Mouse (Mus musculus) cerebellum, postnatal 25 days (tissue): ENCODE measurements around the gene Nucks1.
"Not testable (repeated sequence)": the region's sequence is repeated elsewhere in the genome, so short reads cannot be mapped to it uniquely, and the experiment has no call there.

ENCODE experiments used
- DNase-seq, 2 experiments: peaks; one replicate each; pipeline ENCODE4 v3.0.0; 2021; ENCODE audit warnings: mixed read lengths in 2 of 2

Nucks1 gene

DNA sequence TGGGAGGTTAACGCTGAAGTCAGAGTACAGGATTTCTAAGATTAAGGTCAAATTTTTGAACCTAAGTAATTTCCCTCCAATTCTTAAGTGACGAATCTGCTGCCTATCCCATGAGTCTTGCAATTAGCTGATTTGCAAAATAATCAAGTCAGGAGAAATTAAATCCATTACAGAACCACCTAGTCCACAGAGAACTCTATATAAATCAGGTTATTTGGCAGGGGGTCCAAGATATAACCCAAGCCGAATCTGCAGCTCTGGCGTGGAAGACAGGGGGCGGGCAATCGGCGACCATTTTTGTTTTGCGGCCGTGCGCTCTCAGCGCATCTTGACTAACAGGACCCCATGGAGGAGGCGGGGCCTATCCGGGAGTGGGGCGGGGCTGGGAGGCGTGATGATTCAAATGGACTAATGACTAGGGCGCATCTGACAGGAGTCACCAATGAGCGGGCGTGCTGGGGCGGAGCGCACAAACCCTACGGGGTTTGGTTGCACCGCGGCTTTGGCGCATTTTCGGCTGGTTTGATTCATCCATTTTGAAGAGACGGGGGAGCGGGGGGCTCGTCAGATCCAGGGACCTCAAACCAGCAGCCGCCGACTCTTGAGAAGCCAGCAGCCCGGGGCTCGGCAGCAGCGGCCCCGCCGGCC is at the start of gene Nucks1:
TSS of gene Nucks1 (plus strand) at position 534 of the 648 bp plus-strand sequence.
- peak; percentile 99 to 100 for DNase-seq

DNA sequence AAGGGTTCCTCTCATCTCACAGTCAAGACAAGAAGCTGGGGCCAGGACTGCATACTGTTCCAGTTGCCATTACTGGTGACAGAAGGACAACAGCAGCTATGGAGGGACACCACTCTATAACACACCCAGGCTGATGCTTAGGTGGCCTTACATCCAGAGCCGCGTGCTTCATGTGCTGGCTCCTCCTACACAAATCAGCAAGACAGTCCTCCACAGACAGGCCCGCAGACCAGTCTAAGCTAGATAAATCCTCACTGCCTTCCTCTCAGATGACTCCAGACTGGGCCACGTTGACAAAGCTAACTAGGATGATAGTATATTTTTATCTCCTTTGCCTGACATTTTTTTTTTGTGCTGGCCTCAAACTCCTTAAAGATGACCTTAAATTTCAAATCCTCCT is 48.5 kb upstream of the Nucks1 start:
- no peak for DNase-seq

DNA sequence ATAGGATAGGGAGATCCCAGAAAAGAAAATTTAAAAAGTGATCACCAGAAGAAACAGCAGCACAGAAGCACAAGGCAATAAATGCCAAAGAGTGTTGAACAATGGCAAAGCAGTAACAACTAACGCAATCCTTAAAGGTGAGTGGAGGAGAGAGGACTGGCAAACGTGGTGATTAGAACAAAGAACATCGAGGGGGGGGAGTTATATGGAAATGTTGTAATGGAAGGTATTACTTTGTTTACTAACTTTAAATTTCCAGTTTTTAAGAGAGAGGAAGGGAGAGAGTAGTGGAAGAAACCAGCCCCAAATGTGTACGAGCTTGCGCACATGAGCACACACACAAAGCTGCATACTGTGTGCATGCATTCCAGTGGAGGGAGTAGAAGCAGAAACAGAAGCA is 44.7 kb upstream of the Nucks1 start:
- no peak for DNase-seq

DNA sequence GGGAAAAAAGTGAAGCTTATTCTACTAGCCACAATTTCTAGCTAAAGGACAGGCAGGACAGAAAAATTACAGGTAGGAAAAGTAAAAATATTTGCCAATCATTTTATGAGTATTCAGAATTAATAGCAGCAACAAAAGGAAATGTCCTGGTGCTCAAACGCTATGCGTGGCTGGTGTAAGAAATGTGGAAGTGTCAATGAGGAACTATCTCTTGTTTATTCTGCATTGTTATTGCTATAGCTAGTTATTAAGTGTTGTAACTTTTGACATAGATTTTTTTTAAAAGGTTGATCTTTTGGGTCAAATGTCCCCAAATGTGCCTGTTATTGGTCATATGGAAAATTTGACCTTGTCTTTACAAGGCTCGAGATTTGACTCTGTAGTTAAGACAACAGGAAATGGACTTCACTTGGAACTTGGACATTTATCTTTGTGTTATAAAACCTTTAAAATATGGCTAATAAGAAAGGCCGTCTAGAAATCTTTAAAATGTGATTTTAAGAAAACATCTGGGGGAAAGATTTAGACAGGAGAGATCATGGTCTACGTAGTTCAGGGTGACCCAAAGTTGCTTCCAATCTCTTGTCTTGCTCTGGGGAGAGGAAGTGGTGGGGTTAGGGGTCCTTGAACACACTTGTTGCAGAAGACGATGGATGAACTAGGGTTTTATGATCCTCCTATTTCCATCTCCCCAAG is 43.9 kb upstream of the Nucks1 start:
- DNase-seq = no peak

DNA sequence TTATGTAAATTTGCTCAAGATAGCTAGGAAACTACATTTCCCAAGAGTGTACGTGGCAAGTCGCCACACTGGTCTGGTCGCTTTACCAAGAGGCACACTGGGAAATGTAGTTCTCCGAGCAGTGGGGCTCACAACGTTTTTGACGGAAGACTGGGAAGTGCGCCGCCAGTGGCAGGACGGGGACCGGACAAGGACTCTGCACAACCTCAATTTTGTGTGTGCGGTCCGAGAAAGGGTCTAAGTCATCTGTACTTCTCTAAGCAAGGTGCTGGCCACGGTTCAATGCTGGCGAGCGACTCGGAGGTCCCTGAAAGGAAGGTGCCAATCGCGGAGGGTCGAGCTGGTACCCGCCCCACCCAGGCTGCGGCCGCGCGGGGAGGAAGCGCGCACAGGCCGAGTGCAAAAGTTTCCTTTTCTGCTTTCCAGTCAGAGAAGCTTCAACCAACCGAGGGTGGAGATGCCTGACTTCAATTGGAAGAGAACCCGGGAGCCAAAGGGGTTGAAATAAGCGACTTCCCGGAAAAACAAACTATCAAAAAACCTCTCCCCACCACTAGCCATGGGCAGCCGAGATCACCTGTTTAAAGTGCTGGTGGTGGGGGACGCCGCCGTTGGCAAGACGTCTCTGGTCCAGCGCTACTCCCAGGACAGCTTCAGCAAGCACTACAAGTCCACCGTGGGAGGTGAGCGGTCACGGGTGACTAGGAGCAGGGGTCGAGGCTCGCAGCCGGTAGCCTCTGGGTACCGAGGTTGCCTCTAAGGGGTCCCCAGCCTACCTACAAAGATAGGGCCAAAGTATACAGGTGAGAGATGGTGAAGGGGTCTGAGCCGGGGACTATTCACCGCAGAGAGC is 43.0 kb upstream of the Nucks1 start, which contains the start of gene Rab29:
TSS of gene Rab29 (plus strand) at position 132 of the 853 bp plus-strand sequence.
- peak; percentile 84 to 91 for DNase-seq

DNA sequence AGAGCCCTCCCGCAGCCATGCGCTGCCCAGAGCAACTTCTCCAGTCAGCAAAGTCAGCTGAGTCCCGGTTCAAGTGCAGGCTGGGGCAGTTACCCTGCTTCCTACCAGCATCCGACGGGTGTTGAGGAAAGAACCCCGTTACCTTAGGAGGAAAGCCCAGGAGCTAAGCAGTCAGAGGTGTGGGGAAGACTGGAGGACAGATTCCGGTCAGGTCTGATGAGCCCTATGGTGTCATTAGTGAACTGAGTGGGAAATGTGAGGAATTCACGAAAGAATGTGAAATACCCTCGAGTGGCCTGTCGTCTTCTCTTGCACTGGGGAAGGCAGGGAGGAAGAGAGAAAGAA is 42.4 kb upstream of the Nucks1 start:
- peak in 1 of 2 experiments; percentile 8 for DNase-seq

DNA sequence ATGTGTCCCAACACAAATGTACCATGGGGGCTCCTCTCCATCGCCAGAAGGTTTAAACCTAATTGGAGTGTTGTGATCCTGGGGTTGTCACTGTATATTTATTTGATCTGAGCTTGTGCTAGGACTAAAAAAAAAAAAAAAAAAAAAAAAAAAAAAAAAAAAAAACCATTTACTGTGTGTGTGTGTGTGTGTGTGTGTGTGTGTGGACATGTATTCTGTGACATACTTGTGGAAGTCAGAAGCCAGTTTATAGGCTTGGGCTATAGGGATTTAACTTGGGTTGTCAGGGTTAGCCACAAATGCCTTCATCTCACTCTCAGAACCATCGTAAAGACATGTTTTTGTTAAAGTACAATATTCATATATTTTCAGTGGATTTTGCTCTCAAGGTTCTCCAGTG is 40.8 kb upstream of the Nucks1 start:
- DNase-seq = no peak

DNA sequence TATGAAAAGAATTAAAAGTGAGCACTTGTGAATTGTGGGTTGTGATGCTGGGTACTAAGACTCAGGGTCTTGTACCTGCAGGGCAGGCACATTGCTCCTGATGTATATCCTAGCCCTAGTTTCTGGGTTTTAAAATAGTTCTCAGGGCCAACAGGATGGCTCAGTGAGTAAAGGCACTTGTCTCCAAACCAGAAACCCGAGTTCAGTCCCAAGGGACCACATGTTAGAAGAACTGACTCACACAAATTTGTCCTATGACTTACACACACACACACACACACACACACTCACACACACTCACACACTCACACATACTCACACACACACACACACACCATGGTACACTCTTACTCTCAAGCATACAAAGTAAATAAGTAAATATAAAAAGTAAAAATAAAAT is 37.5 kb upstream of the Nucks1 start:
- DNase-seq = no peak

DNA sequence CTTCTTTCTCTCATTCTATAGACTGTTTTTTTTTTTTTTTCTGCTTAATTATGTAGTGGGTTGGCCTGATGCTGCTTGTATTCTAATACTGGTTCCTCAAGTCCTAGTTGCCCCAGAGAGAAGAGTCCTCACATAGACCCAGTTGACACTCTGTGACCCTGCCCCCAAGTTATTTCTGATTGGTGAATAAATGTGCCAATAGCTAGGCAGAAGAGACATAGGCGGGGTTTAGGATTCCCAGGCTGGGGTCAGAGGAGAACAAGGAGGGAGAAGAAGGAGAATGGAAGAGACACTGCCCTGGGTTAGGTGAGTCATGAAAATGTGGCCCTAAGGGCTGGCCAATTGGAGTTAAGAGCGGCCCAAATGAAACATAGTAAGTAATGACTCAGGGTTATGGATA is 30.5 kb upstream of the Nucks1 start:
- DNase-seq = no peak

DNA sequence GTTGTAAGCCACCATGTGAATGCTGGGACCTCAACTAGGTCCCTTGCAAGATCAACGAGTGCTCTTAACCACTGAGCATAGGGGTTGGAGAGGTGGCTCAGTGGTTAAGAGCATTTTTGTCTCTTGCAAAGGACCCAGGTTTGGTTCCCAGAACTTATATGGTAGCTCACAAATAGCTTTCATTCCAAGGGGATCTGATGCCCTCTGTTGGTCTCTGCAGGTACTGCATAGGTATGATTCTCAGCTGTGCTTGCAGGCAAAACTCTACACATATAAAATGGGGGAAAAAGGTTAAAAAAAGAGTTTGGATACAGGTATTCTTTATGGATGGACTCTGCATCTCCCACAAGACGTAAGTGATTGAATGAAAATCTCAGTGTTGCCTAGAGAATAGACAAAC is 27.5 kb upstream of the Nucks1 start:
- DNase-seq = peak in 1 of 2 experiments; percentile 19

DNA sequence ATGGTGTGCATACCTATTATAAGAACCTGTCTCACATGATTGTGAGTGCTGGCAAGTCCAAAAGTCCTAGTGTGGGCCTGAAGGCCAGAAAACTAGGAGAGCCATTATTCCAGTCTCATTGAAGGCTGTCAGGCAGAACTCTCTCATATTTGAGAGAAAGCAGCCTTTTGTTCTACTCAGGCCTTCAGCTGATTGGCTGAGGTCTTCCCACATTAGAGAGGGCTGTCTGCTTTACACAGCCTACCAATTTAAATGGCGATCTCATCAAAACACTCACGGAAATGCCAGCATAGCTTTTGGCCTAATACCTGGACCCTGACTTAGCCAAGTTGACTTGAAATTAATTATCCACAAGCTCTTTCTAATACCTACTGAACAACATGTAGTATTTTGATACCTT is 24.2 kb upstream of the Nucks1 start:
- no peak for DNase-seq

DNA sequence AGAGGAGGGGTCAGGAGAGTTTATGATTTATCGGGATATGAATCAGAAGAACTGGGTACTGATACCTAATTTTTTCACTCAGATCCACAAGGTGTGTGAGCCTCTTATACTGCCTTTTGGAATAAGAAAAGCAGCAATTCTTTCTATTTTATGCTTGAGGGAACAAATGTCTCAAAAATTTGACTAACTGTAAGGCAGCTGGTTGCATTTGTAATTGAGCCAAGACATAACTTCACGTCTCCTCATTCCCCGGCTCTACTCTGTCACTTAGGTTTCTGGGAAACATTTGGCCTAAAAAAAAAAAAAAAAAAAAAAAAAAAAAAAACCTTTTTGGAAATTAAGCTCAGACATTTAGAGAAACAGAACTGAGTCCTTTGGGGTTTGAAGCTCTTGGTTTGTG is 23.7 kb upstream of the Nucks1 start:
- DNase-seq = no peak

DNA sequence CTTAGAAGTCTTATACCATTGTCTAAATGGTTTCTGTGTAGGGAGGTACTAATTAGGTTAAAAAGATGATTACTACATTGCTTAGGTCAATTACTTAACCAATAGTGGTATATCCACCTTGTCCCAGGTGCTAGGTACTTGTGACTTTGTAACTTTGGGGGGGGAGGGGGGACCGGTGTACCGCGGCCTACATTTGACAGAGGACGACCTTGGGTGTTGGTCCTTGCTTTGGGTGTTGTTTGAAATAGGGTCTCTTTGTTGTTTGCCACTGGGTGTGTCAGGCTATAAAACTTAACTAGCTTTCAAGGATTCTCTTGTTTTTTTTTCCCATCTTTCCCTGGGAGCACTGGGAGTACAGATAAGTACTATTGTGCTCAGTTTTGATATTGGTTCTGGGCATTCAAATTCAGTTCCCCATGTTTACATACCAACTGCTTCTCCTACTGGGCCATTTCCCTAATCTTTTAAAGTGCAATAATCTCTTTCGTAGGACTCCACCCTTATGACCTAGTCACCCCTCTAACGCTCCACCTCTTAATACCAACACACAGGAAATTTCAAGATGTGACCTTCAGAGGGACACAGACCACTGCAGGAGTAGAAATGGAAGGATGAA is 20.2 kb upstream of the Nucks1 start:
- DNase-seq = no peak

DNA sequence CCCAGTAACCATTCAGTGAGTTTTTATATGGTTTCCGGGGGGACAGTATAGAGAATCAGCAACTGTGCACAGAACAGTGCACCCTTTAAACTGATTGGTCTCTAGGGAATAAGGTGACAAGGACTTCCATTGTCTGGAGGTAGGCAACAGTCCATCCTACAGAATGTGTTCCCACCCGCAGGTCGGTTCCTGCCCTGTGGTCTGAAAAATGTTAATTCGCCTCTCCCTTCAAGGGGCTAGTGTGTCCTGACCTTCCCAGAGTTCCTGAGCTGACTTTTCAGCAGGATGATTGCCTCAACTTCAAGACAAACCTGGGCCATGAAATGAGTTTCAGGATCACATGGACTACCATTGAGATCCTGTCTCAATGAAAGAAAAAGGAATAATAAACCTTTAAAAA is 18.9 kb upstream of the Nucks1 start:
- no peak for DNase-seq

DNA sequence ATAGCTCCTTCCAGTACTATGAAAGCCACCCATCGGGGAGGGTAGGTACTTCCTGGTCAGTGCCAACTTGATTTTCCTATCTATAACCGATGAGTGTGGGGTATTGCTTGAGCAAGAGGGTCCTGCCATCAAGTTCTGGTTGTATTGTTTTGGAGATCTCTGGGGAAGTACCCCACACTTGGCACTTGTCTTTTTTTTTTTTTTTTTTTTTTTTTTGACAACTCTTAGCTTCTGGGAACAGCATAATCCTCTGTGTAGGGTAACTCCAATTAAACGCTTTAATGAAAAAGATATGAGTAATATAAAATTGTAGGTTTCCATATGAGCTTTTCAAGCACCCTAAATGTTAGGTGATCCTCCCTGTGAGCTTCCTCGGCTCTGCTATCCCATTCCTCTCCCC is 7.7 kb upstream of the Nucks1 start:
- no peak for DNase-seq

DNA sequence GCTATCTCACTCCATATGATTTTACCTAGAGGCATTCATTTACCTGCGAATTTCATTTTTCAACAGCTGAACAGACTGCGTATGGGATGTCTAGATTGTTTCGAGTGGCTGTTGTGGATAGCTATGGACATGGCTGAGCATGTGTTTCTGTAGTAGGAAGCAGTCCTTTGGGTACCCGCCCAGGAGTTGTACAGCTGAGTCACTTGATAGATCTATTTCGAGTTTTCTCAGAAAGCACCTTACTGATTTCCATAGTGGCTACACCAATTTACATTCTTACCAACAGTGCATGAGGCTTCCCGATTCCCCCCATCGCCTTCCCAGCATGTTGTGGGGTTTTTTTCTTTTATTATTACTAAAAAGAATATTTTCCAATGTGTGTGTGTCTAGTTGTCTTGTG is 7.1 kb upstream of the Nucks1 start:
- DNase-seq = no peak

DNA sequence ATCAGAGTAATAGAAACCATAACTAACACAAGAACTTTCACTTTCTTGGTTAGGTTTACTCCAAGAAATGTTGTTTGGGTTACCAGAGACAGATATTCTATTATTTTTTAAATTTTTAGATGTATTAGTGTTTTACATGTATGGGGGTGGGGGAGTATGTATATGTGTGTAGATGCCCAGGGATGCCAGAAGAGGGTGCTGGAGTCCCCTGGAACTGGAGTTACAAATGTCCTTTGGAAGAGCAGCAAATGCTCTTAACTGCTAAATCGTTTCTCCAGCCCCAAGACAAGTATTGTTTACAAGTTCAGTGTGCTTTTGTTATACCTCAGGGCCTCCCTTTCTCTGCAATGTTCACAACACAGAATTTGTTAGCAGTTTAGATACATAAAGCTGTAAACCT is 4.8 kb upstream of the Nucks1 start:
- DNase-seq = peak in 1 of 2 experiments; percentile 8

DNA sequence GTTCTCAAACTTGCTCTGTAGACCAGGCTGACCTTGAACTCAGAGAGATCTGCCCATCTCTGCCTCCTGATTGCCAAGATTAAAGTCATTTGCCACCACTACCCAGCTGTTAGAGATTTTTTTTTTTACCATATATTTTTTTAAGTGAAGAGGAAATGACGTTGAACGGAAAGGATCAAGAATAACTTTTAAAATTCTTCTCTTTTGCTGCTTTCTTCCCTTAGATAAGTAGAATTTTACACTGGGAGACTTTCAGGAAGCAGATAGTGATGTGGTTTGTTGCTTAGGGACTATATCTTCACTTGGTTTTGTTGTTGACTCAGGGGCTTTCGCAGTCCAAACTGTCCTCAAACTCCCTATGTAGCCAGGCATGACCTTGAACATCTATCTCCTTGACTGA is 1.9 kb upstream of the Nucks1 start:
- DNase-seq = no peak

DNA sequence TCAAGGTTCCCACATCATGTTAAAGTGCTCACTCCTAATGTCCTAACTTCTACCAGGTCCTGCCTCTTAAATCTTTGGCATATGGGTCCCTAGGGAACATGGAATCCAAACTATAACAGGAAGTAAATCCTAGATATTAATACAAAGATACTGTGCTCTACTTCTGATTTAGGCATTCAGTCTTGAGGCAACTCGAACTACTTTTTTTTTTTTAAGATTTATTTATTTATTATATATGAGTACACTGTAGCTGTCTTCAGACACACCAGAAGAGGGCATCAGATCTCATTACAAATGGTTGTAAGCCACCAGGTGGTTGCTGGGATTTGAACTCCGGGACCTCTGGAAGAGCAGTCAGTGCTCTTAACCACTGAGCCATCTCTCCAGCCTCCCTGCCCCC is 1.1 kb upstream of the Nucks1 start:
- not testable (repeated sequence) for DNase-seq

DNA sequence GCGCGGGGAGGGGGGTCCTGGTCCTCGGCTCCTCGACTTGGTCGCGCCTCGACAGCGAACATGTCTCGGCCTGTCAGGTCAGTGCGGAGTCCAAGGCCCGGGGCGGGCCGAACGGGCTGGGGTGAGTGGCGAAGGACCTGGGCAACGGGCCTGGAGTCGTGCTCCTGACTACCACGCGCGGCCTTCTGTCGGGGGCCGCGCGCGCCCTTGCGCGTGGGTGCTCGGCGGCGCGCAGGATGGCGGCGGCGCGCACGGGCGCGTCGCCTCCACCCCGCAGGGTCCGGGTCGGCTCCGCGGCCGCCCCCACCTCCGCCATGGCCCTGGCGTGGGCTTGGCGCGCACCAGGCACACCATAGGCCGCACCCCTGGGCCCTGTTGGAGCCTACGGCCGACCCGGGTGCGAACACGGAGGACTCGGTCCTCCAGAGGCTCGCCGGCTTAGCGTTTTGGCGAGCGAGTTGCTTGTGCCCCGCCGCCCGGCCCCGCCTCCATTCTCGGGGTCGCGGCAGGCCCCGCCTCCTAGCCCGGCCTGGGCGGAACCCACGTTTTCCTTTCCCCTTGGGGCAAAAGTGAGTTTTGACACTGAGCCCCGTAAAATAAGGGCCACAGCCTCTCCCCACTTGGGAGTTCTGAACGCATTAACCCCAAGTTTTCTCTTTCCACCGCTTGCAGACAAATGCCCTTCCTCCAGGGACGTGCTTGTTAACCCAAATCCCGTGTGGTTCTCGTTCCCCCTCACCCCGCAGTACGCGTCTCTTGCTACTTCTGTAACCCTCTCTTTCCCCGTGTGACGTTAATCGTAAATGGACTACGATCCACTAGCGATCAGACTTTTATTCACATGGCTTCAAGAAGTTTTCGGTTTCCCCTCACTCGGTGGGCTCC is 582 bp downstream of the Nucks1 start:
- peak in 1 of 2 experiments; percentile 83 for DNase-seq

DNA sequence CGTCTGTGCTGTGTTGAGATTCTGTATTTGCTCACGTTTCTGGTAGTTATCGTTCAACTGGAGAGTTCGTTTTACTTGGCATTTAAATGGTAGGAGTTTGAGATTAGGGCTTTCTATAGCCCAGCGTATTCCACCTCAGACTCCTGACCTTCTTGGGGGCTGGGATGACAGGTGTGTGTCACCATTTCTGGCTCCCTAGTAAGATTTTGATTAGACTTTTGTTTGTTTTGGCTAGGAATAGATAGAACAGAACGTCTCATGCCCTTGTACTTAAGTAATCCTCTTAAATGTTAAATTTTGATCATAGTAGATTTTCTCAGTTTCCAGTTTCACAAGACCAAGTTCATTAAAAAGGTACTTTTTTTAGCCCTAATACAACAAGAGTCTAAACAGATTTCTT is 7.3 kb downstream of the Nucks1 start:
- no peak for DNase-seq

DNA sequence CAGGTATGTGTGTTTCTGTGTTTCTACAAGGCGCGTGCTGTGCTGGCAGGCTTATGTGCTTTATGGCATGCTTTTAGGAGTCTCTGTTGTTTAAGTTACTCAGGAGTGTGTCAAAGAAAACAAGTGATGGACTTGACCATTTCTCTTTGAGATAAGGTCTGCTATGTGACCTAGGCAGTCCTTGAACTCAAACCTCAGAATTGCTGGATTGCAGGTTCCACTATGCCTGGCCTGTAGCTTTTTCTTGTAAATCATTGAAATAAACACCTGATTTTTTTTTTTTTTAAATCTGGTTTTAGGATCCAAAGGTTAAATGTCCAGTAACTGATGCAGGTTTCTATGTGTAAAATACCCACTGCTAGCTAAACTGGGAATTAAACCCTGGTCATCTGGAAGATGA is 8.7 kb downstream of the Nucks1 start:
- DNase-seq = no peak
